Mouse (Mus musculus) hindbrain, embryonic 16.5 days (tissue): ENCODE data around the gene Tmem80. TPM values are rescaled to one million over a fixed set of nuclear protein-coding genes. Genes with fewer than 3 reads are reported as not detected.

Source experiments
- ATAC-seq: fragments of 200-750 bp; cut with Nextera tagmentation; 2 replicates; pipeline ENCODE4 v1.8.0; 2017; ENCODE audit warnings: moderate TSS enrichment, moderate library complexity
- H3K27ac ChIP-seq: fragments of 300-500 bp; sonication (generic); 2 replicates; pipeline ENCODE4 v1.5.1; 2014; ENCODE audit warnings: low read depth, mild to moderate bottlenecking, control low read depth, low read length, moderate library complexity
- H3K27me3 ChIP-seq: fragments of 300-500 bp; sonication (generic); replicated peaks from 2 replicates; pipeline ENCODE4 v1.6.1; 2014; ENCODE audit warnings: low read length; ENCODE audit not compliant: control insufficient read depth, insufficient read depth
- H3K36me3 ChIP-seq: fragments of 300-500 bp; sonication (generic); 2 replicates; pipeline ENCODE4 v1.6.1; 2014; ENCODE audit warnings: mild to moderate bottlenecking, low read length, moderate library complexity, mixed read lengths; ENCODE audit not compliant: control insufficient read depth, insufficient read depth
- H3K4me1 ChIP-seq: fragments of 300-500 bp; sonication (generic); 2 replicates; pipeline ENCODE4 v1.6.1; 2014; ENCODE audit warnings: low read depth, low read length; ENCODE audit not compliant: control insufficient read depth, insufficient read depth
- H3K4me2 ChIP-seq: fragments of 300-500 bp; sonication (generic); 2 replicates; pipeline ENCODE4 v1.6.1; 2014; ENCODE audit warnings: mild to moderate bottlenecking, low read length, control low read depth, moderate library complexity
- H3K4me3 ChIP-seq: fragments of 300-500 bp; sonication (generic); 2 replicates; pipeline ENCODE4 v1.5.1; 2014; ENCODE audit warnings: mild to moderate bottlenecking, low read length, control low read depth, moderate library complexity
- H3K9ac ChIP-seq: fragments of 300-500 bp; sonication (generic); 2 replicates; pipeline ENCODE4 v1.6.1; 2014; ENCODE audit warnings: low read depth, mild to moderate bottlenecking, control low read depth, low read length, moderate library complexity
- H3K9me3 ChIP-seq: fragments of 300-500 bp; sonication (generic); 2 replicates; pipeline ENCODE4 v1.6.1; 2014; ENCODE audit warnings: mild to moderate bottlenecking, low read length, moderate library complexity; ENCODE audit not compliant: control insufficient read depth
- WGBS: fragments of 180-500 bp; shearing (Covaris S2); extraction: QIAGEN DNeasy Blood & Tissue Kit; methylation state at CpG from one replicate; pipeline ENCODE4 v1.1.7; 2014; 5-methylcytosine and 5-hydroxymethylcytosine counted together
- polyA plus RNA-seq: library from polyadenylated mRNA; unstranded; fragments of >200 nt; fragmentation: Nextera tagmentation; extraction: Ambion mirVana; gene quantifications from 2 replicates; pipeline ENCODE4 v1.2.1, GENCODE M21; 2015

The Tmem80 gene
- polyA plus RNA-seq, 1 experiment from 2014 or later: 48.2 TPM

- H3K36me3 ChIP-seq: peaks cover 3% of the 10 kb centered on the region; the same call in 1 of the 2 replicates
- H3K9me3 ChIP-seq: no peaks in the 10 kb centered on the region
- no peak overlapping the region for H3K27ac ChIP-seq
- peak overlapping the region; percentile 37 for H3K4me3 ChIP-seq
- WGBS: under 1% methylated on average over 46 of the region's 53 CpGs
- peak; percentile 39 for ATAC-seq
- peaks cover 34% of the 10 kb centered on the region for H3K27me3 ChIP-seq
- H3K4me2 ChIP-seq: peak overlapping the region; percentile 68
- H3K4me1 ChIP-seq: peaks cover 20% of the 10 kb centered on the region
- peak overlapping the region; percentile 60 for H3K9ac ChIP-seq
Measured at GRCm38 (mm10) chr7:141293852-141294471, 33.6 kb upstream of the Tmem80 start.

- Histone ChIP-seq H3K4me3 (peak overlapping the region; percentile 37), H3K4me2 (peak overlapping the region; percentile 68), H3K27me3 (peaks cover 34% of the 10 kb centered on the region), H3K36me3 (peaks cover 5% of the 10 kb centered on the region; the same call in 1 of the 2 replicates), H3K9me3 (no peaks in the 10 kb centered on the region), H3K9ac (no peak overlapping the region; the same call in 1 of the 2 replicates), H3K4me1 (peaks cover 20% of the 10 kb centered on the region), H3K27ac (no peak overlapping the region)
- WGBS: 6% methylated on average over 16 of the region's 22 CpGs
- ATAC-seq: no peak
Measured at GRCm38 (mm10) chr7:141294479-141294878, 33.1 kb upstream of the Tmem80 start.

DNA sequence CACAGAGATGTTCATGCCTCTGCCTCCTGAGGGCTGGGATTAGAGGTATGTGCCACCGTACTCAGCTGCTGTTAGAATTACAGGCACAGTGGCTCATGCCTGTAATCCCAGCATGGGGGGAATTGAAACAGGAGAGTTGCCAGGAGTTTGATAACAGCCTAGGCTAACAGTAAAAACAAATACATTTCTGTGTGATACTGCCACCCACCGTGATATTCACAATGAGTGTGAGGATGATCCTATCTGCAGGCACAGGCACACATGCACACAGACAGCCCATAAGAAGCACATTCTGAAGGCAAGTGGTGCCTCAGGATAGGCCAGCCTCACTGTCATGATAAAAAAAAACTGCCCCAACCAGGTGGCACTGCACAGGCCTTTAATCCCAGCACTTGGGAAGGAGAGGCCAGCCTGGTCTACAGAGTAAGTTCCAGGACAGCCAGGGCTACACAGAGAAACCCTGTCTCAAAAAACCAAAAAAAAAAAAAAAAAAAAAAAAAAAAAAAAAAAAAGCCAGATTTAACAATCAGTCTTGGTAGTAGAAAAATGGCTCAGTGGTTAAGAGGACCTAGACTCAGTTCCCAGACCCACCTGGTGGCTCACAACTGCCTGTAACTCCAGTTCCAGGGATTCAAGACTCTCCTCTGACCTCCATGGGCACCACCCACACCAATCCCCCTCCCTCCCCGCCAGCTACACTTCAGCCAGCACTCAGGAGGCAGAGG is 29.5 kb upstream of the Tmem80 start:
- no peak overlapping the region for H3K4me2 ChIP-seq
- H3K27ac ChIP-seq: no peak overlapping the region
- peaks cover 19% of the 10 kb centered on the region for H3K27me3 ChIP-seq
- H3K9me3 ChIP-seq: no peaks in the 10 kb centered on the region
- WGBS: 84% methylated on average over 3 of the region's 3 CpGs
- H3K36me3 ChIP-seq: peaks cover 29% of the 10 kb centered on the region
- H3K9ac ChIP-seq: no peak overlapping the region
- no peak for ATAC-seq
- peaks cover 13% of the 10 kb centered on the region for H3K4me1 ChIP-seq
- H3K4me3 ChIP-seq: no peak overlapping the region

DNA sequence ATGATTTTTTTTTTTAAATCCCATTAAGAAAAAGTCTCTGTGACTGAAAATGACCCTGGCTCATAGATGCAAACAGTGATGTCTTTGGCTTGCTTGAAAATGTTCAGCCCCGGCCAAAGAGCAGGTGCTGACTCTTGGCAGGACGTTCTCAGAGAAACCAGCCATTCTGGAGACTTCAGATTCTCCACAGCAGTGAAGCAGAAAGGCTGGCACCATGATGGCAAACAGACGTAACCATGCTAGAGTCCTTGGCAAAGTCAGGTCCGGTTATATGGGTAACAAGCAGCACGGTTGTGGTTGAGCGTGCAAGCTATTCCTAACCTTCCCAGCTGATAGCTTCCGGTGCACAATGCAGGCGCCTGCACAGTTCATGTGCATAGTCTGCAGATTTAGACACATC is 28.4 kb upstream of the Tmem80 start:
- Histone ChIP-seq H3K9me3 (no peaks in the 10 kb centered on the region), H3K4me1 (peaks cover 5% of the 10 kb centered on the region), H3K4me2 (no peak overlapping the region), H3K4me3 (no peak overlapping the region), H3K36me3 (peaks cover 36% of the 10 kb centered on the region), H3K27ac (no peak overlapping the region), H3K27me3 (peaks cover 14% of the 10 kb centered on the region), H3K9ac (no peak overlapping the region)
- 95% methylated on average over 8 of the region's 8 CpGs for WGBS
- ATAC-seq: no peak

DNA sequence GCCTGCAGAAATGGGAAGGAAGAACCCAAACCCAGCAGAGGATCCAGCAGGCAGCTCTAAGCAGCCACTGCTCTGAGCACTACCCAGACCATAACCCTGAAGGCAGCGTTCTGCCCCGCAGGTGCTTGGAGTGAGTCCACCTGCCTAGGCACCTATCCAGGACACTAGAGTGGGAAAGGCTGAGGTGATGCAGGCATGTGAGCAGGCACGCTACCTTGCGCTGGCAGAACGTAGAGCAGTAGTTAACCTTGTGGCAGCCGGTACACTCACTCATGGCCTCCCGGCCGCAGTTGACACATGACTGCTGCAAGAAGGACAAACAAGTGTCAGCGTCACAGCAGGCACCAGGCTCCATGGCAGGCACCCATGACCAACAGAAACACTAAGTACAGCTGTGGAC is 26.2 kb upstream of the Tmem80 start:
- Histone ChIP-seq H3K36me3 (peaks cover 45% of the 10 kb centered on the region), H3K9me3 (no peaks in the 10 kb centered on the region), H3K9ac (no peak overlapping the region), H3K27me3 (no peaks in the 10 kb centered on the region), H3K4me1 (no peaks in the 10 kb centered on the region), H3K4me3 (no peak overlapping the region), H3K27ac (no peak overlapping the region), H3K4me2 (no peak overlapping the region)
- WGBS: 96% methylated on average over 9 of the region's 9 CpGs
- no peak for ATAC-seq

DNA sequence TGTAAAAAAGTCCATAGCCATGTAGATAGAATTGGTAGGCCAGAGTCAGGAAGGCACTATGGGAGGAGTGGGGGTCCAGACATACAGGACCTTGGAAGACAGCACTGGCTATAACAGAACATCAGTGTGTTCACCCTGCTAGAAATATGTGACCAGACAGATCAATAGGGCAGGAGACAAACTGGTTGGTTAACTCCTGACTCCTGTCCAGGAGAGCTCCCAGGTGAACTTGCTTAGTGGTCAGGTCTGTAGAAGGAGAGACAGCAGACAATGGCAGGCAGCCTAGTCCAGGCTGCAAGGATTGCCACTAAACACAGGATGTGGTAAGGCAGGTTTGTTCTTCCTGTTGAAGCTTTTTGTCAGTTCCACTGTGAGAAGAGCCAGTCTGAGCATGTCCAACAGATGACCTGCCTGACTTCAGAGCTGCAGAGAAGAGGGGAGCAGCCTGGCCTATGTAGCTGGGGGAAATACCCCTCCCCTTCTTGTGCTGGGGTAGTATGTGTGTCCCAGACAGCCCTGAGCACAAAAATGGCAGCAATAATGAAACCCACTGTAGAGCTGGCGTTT is 24.8 kb upstream of the Tmem80 start:
- WGBS: 88% methylated on average over 1 of the region's 1 CpGs
- Histone ChIP-seq H3K9me3 (no peaks in the 10 kb centered on the region), H3K27me3 (no peaks in the 10 kb centered on the region), H3K4me1 (no peaks in the 10 kb centered on the region), H3K27ac (no peak overlapping the region), H3K4me2 (no peak overlapping the region), H3K9ac (no peak overlapping the region), H3K4me3 (no peak overlapping the region), H3K36me3 (peaks cover 51% of the 10 kb centered on the region)
- no peak for ATAC-seq

GRCm38 (mm10) chr7:141304537-141304936 is 23.0 kb upstream of the Tmem80 start:
- no peak for ATAC-seq
- no peaks in the 10 kb centered on the region for H3K4me1 ChIP-seq
- WGBS: 92% methylated on average over 4 of the region's 4 CpGs

GRCm38 (mm10) chr7:141314416-141314815 is 13.1 kb upstream of the Tmem80 start:
- Histone ChIP-seq H3K4me2 (no peak overlapping the region), H3K4me3 (no peak overlapping the region), H3K27ac (no peak overlapping the region), H3K27me3 (no peaks in the 10 kb centered on the region), H3K4me1 (no peaks in the 10 kb centered on the region), H3K9me3 (no peaks in the 10 kb centered on the region), H3K9ac (no peak overlapping the region), H3K36me3 (peaks cover 63% of the 10 kb centered on the region)
- no peak for ATAC-seq
- 90% methylated on average over 2 of the region's 2 CpGs for WGBS

More at GRCm38 (mm10) chr7:141304537-141304936, 23.0 kb upstream of the Tmem80 start:
- peaks cover 53% of the 10 kb centered on the region for H3K36me3 ChIP-seq
- no peaks in the 10 kb centered on the region for H3K27me3 ChIP-seq
- H3K4me3 ChIP-seq: no peak overlapping the region
- H3K27ac ChIP-seq: no peak overlapping the region
- H3K4me2 ChIP-seq: no peak overlapping the region
- no peaks in the 10 kb centered on the region for H3K9me3 ChIP-seq
- H3K9ac ChIP-seq: no peak overlapping the region

DNA sequence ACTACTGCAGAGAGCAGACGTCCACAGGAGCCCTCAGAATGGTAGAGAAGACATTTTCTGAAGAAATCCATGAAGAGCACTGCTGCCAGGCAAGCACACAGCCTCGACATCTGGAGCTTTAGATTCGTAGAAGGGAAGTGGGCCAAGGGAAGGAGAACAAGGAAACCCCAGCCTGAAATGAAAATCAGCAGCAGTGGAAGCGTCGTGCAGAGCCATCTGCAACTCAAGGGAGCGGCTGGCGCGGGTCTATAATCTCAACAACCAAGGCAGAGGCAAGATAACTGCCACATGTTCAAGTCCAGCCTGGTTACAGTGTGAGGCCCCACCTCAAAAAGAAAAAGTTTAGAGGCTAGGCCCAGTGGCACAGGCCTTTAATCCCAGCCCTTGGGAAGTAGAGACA is 12.5 kb upstream of the Tmem80 start:
- Histone ChIP-seq H3K27ac (no peak overlapping the region), H3K27me3 (no peaks in the 10 kb centered on the region), H3K4me2 (no peak overlapping the region), H3K4me3 (no peak overlapping the region), H3K36me3 (peaks cover 60% of the 10 kb centered on the region), H3K9ac (no peak overlapping the region), H3K4me1 (no peaks in the 10 kb centered on the region), H3K9me3 (no peaks in the 10 kb centered on the region)
- 89% methylated on average over 8 of the region's 8 CpGs for WGBS
- ATAC-seq: no peak
